Mouse (Mus musculus) erythroblast, embryonic 14.5 days (primary cell): ENCODE measurements around the gene Nufip1. TPM values are rescaled to one million over a fixed set of nuclear protein-coding genes. Genes with fewer than 3 reads are reported as not detected.

Experiments
- H3K27me3 ChIP-seq: 2 replicates; pipeline ENCODE4 v1.6.1; 2012; ENCODE audit warnings: inconsistent platforms; ENCODE audit not compliant: control insufficient read depth
- H3K36me3 ChIP-seq: 2 replicates; pipeline ENCODE4 v1.6.1; 2012; ENCODE audit warnings: mild to moderate bottlenecking, inconsistent platforms; ENCODE audit not compliant: control insufficient read depth
- H3K4me1 ChIP-seq: 2 replicates; pipeline ENCODE4 v1.6.1; 2012; ENCODE audit warnings: inconsistent platforms; ENCODE audit not compliant: control insufficient read depth
- H3K4me3 ChIP-seq: replicated peaks from 2 replicates; pipeline ENCODE3; 2012; ENCODE audit warnings: moderate library complexity, mild to moderate bottlenecking, inconsistent platforms
- H3K9me3 ChIP-seq: 2 replicates; pipeline ENCODE4 v1.6.1; 2012; ENCODE audit warnings: low read length, inconsistent platforms, mixed read lengths; ENCODE audit not compliant: control insufficient read depth
- GATA1 ChIP-seq: IDR thresholded peaks from 2 replicates; pipeline ENCODE4 v1.6.1; 2012; ENCODE audit warnings: low read length, inconsistent platforms, mixed read lengths
- TAL1 ChIP-seq: IDR thresholded peaks from 3 replicates; pipeline ENCODE4 v1.6.1; 2012; ENCODE audit warnings: low read length, inconsistent platforms, mixed read lengths
- polyA plus RNA-seq: library from polyadenylated mRNA; stranded (reverse); fragments of >175 nt; gene quantifications from 2 replicates; pipeline ENCODE4 v1.2.3, GENCODE M21; 2012

Gene Nufip1
- polyA plus RNA-seq = 0.20 and 0.28 TPM in 2 replicates

DNA sequence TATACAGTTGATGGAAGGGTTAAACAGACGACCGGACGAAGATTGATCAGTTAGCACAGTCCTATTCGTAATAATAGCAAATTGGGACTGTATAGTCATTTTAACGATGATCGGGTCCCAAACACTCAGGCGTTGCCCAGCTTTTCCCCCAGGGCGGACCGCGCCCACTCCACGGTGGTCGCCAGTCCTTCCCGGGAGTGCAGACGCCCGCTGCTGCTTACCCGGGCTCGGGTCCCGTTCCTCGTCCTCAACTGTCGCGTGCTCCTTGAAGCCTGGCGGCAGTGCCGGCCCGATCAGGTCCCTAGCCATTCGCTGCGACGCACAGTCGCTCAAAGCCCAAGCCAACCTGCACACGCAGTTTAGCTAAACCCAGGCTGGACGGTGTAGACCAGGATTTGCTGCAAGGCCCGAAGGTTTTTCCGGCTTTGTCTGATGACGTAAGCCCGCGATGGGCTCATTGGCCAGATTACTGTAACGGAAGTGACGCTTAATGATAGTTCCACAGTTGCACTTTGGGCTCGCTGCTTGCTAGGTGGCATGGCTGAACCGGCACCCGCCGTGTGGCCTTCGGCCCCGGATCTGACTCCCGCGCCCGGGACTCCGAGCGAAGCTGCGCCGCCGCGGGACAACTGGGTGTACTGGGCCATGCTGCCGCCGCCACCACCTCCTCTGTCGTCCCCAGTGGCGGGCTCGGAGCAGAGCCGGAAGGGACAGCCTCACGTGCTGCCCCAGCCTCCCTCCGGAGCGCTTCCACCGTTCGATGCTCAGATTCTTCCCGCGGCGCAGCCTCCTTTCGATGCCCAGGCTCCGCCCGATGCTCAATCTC lies at the start of gene Nufip1, which contains the start of gene Gpalpp1:
Nufip1 (plus strand) TSS at position 496 of the 826 bp plus-strand sequence.
Gpalpp1 (minus strand) TSS at position 365 of the 826 bp plus-strand sequence.
- H3K27me3 ChIP-seq = no peaks in the 10 kb centered on the region
- peaks cover 31% of the 10 kb centered on the region for H3K36me3 ChIP-seq
- peak within 1 kb of the TSS; percentile 87 for H3K4me3 ChIP-seq
- no peak for TF ChIP-seq TAL1
- no peak for TF ChIP-seq GATA1
- H3K4me1 ChIP-seq = peaks cover 30% of the 10 kb centered on the region
- no peaks in the 10 kb centered on the region for H3K9me3 ChIP-seq

DNA sequence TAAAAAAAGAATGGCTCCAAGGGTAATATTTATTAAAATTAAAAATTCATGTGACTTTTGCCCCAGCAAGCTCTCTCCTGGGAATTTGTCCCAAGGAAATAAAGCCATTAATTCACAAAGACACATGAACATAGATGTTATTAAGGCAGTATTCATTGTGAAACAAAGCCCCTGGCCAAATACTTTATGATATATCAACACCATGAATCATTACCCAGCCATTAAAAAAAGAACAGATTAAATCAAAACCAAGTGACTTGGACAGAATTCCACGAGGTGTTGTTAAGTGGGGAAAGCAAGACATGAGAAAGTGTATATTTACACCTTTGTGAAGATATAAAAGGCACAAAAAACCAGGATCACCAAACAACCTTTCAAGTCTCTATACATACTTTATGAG lies 43.5 kb upstream of the Nufip1 start:
- TF ChIP-seq TAL1 (no peak), GATA1 (no peak)
- H3K4me1 ChIP-seq = no peaks in the 10 kb centered on the region

GRCm38 (mm10) chr14:76068296-76068695 lies 42.4 kb upstream of the Nufip1 start:
- H3K4me3 ChIP-seq = no peak overlapping the region
- TF ChIP-seq GATA1 = no peak
- no peak for TF ChIP-seq TAL1
- no peaks in the 10 kb centered on the region for H3K27me3 ChIP-seq
- no peaks in the 10 kb centered on the region for H3K9me3 ChIP-seq
- H3K4me1 ChIP-seq = no peaks in the 10 kb centered on the region
- no peaks in the 10 kb centered on the region for H3K36me3 ChIP-seq

More for the DNA sequence above, 43.5 kb upstream of the Nufip1 start:
- H3K27me3 ChIP-seq = no peaks in the 10 kb centered on the region
- no peak overlapping the region for H3K4me3 ChIP-seq
- no peaks in the 10 kb centered on the region for H3K36me3 ChIP-seq
- H3K9me3 ChIP-seq = no peaks in the 10 kb centered on the region

GRCm38 (mm10) chr14:76069296-76069695 lies 41.4 kb upstream of the Nufip1 start:
- H3K4me1 ChIP-seq = no peaks in the 10 kb centered on the region
- H3K9me3 ChIP-seq = no peaks in the 10 kb centered on the region
- H3K36me3 ChIP-seq = no peaks in the 10 kb centered on the region
- H3K4me3 ChIP-seq = no peak overlapping the region
- H3K27me3 ChIP-seq = no peaks in the 10 kb centered on the region
- no peak for TF ChIP-seq TAL1
- TF ChIP-seq GATA1 = no peak

- no peak for TF ChIP-seq TAL1
- no peak for TF ChIP-seq GATA1
- no peak overlapping the region for H3K4me3 ChIP-seq
- no peaks in the 10 kb centered on the region for H3K36me3 ChIP-seq
- no peaks in the 10 kb centered on the region for H3K9me3 ChIP-seq
- H3K4me1 ChIP-seq = no peaks in the 10 kb centered on the region
- H3K27me3 ChIP-seq = no peaks in the 10 kb centered on the region
Measured at GRCm38 (mm10) chr14:76072626-76073025, 38.1 kb upstream of the Nufip1 start.

DNA sequence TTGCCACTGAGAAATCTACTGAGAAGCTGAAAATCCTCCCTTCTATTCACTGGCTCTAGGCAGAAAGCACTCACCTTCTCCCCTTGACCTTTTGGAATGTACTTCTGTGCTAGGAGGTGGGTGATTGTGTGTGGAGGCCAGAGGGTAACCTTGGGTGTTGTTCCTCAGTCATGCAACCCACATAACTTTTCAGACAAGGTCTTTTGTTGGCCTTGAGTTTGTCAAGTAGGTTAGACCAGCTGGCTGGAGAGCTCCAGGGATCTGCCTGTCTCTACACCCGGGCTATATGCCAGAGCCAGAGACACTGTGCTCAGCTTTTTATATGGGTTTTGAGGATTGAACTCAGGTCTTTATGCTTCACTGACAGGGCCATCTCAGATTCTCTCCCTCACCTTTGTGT lies 36.5 kb upstream of the Nufip1 start:
- H3K27me3 ChIP-seq = no peaks in the 10 kb centered on the region
- no peaks in the 10 kb centered on the region for H3K9me3 ChIP-seq
- no peaks in the 10 kb centered on the region for H3K4me1 ChIP-seq
- H3K36me3 ChIP-seq = no peaks in the 10 kb centered on the region
- TF ChIP-seq GATA1 = no peak
- TF ChIP-seq TAL1 = no peak
- no peak overlapping the region for H3K4me3 ChIP-seq

DNA sequence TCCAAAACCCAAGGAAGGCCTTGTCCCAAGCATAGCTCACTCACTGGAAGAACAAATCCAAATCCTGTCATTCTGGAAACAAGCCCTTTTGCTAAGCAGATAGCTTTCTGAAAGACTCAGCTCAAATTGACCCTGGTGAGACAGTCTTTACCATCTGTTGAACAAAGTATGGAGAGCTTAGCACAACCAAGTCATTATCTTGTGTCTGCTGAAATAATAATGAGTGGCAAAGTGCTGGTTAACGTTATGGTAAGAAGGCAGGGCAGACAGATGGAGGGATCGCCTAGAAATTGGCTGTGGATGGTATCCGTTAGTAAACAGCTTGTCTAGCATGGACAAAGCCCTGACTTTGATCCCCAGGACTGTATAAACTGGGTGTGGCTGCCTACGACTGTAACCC lies 35.0 kb upstream of the Nufip1 start:
- TF ChIP-seq GATA1 (no peak), TAL1 (no peak)
- no peak overlapping the region for H3K4me3 ChIP-seq
- no peaks in the 10 kb centered on the region for H3K4me1 ChIP-seq
- H3K27me3 ChIP-seq = no peaks in the 10 kb centered on the region
- H3K9me3 ChIP-seq = no peaks in the 10 kb centered on the region
- H3K36me3 ChIP-seq = no peaks in the 10 kb centered on the region

GRCm38 (mm10) chr14:76076602-76077001 lies 34.1 kb upstream of the Nufip1 start:
- TF ChIP-seq GATA1 = no peak
- no peak for TF ChIP-seq TAL1
- no peaks in the 10 kb centered on the region for H3K9me3 ChIP-seq
- H3K36me3 ChIP-seq = no peaks in the 10 kb centered on the region
- no peak overlapping the region for H3K4me3 ChIP-seq
- H3K27me3 ChIP-seq = no peaks in the 10 kb centered on the region
- no peaks in the 10 kb centered on the region for H3K4me1 ChIP-seq

- Histone ChIP-seq H3K36me3 (no peaks in the 10 kb centered on the region), H3K4me1 (no peaks in the 10 kb centered on the region), H3K4me3 (no peak overlapping the region), H3K27me3 (no peaks in the 10 kb centered on the region), H3K9me3 (no peaks in the 10 kb centered on the region)
- no peak for TF ChIP-seq TAL1
- TF ChIP-seq GATA1 = no peak
Measured at GRCm38 (mm10) chr14:76077088-76077491, 33.6 kb upstream of the Nufip1 start.
